Mouse (Mus musculus) C2C12 (cell line): Measurements from ENCODE around the gene Sun1.

Experiments used
- CTCF ChIP-seq: IDR thresholded peaks from one replicate; pipeline ENCODE4 v1.5.1; 2011; ENCODE audit not compliant: control insufficient read depth, insufficient read depth, insufficient read length
- USF1 ChIP-seq: IDR thresholded peaks from one replicate; pipeline ENCODE4 v1.6.1; 2011; ENCODE audit warnings: low read depth, mild to moderate bottlenecking, control low read depth, moderate library complexity

DNA sequence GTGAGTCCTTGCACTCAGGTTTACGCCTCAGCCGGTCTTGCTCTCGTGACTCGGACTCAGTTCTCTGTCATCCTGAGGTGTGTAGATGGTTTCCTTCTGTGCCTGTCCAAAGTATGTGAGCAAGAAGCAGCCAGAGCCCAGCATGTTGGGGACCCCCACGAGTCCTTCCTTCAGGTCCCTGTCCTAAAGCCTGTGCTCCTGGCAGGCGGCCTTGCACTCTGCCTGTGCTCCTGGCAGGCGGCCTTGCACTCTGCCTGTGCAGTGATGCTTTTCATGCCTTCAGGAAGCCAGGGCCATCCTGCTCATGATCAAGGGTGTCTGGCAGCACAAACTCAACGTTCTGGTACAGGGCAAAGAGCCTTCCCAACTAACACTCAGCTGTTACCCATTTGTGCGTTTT is 16.8 kb upstream of the Sun1 start:
- no peak for TF ChIP-seq USF1
- TF ChIP-seq CTCF, result no peak
